Mouse (Mus musculus) cerebellum, adult (tissue): ENCODE results near the gene Olfr1036.
"Not testable (repeated sequence)": the region's sequence is repeated elsewhere in the genome, so short reads cannot be mapped to it uniquely, and the experiment has no call there.

ENCODE experiments used
- ATAC-seq: cut with Nextera tagmentation; 2 replicates; pipeline ENCODE4 v1.9.2; 2017; ENCODE audit warnings: mild to moderate bottlenecking, moderate library complexity, mixed read lengths; ENCODE audit not compliant: insufficient number of reproducible peaks, low FRiP score, low TSS enrichment

Olfr1036 gene

DNA sequence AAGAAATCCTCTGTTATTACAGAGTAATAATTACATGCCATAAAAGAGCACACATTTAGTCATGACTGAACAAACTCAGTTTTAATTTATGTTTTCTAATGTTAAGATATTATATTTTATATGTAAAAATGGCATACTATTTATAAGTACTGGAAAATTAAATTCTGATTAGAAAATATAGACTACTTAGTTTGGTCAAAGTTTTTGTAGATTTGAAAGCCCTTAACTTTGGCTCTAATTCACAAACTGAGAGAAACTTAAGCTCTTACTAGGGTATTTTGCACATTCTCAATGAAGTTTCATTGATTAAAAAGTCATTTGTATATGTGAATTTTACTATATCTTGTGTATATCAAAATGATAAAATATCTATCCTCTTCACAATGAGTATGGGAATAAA lies at the start of gene Olfr1036:
TSS of gene Olfr1036 (plus strand) at position 301 of the 400 bp plus-strand sequence.
- ATAC-seq = not testable (repeated sequence)

DNA sequence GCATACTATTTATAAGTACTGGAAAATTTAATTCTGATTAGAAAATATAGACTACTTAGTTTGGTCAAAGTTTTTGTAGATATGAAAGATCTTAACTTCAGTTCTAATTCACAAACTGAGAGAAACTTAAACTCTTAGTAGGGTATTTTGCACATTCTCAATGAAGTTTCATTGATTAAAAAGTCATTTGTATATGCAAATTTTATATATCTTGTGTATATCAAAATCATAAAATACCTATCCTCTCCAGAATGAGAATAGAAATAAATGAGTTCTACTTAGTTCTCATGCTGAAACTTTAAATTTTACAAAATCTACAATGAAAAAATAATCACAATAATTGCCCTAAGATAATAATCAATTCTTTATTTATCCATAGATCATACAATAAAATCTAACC lies 28.2 kb upstream of the Olfr1036 start, which contains the start of gene Olfr1034:
TSS of gene Olfr1034 (plus strand) at position 301 of the 400 bp plus-strand sequence.
- ATAC-seq = no peak

DNA sequence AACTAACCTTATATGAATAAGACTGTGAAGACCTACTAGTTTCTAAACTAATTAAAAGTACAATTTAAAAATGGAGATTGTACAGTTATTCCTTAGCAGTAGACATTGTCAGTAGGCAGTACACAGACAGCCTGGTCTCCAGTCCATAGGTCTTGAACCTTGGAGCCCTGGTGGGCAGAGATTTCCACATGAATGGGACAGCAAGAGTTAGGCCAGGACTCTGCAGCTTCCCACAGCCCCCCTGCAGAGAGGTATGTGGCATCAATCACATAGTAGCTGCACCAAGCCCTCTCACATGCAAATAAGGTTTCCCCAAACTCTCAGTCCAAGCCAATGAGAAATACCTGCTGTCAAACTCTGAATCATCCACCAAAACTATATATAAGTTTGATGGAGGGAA lies 23.0 kb upstream of the Olfr1036 start:
- ATAC-seq = not testable (repeated sequence)

DNA sequence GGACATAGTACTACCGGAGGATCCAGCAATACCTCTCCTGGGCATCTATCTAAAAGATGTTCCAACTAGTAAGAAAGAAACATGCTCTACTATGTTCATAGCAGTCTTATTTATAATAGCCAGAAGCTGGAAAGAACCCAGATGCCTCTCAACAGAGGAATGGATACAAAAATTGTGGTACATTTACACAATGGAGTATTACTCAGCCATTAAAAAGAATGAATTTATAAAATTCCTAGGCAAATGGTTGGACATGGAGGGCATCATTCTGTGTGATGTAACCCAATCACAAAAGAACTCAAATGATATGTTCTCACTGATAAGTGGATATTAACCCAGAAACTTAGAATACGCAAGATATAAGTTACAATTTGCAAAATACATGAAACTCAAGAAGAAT lies 10.0 kb upstream of the Olfr1036 start:
- ATAC-seq = not testable (repeated sequence)

DNA sequence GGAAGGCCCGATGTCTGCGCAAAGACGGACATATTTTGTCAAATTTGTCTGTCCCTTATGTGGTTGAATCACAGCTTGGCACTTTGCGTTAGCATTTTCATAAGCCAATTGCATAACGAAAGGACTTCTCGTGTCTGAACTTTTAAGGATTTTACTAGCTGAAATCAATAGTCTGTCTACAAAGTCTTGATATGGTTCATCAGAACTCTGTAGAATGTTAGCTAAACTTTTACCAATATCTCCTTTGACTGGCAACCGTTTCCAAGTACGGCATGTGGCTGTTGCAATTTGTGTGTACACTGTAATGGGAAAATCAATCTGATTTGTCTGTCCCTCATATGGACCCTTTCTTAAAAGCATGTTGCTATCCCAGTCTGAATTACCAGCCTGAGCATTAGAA lies 3.6 kb upstream of the Olfr1036 start:
- no peak for ATAC-seq

DNA sequence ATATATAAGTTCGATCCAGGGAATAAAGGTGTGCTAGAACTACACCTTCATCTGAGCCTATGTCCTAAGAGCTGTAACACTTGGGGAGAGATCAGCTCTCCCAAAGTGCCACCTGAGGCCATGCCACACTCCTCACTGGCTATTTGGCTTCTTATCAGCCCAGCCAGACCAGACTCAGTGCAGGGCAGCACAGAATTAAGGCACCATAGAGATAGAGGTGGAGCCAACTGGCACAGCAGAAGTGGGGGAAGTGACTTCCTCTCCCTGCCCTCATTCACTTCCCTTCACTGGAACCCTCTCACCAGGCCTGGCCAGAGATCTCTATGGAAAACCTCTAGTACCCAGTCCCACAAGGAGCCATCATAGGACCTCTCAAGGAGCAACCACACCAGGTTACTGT lies 6.7 kb downstream of the Olfr1036 start:
- not testable (repeated sequence) for ATAC-seq

DNA sequence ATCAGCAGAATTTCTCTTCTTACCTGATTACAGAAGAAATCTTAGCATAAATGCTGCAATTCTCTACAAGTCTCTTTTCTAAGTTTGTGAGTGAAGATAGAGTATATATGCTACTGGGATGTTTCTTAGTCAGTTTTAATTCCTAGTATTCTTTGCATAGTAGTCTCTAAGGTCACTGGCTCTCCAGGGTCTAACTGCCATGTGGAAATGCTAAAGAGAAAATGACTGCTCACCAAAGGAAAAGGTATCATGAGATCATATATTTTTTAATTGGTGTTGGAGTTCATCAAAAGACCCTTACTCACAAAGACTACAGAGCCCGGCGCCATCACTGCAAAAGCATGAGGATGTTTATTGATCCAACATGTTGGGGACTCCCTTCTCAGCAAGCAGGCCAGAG lies 13.5 kb downstream of the Olfr1036 start, which contains the start of gene Olfr1037:
TSS of gene Olfr1037 (minus strand) at position 101 of the 400 bp plus-strand sequence.
- ATAC-seq = no peak
